Comparison of ENCODE assay signal across 16 mouse cellular contexts in the genomic region with DNA sequence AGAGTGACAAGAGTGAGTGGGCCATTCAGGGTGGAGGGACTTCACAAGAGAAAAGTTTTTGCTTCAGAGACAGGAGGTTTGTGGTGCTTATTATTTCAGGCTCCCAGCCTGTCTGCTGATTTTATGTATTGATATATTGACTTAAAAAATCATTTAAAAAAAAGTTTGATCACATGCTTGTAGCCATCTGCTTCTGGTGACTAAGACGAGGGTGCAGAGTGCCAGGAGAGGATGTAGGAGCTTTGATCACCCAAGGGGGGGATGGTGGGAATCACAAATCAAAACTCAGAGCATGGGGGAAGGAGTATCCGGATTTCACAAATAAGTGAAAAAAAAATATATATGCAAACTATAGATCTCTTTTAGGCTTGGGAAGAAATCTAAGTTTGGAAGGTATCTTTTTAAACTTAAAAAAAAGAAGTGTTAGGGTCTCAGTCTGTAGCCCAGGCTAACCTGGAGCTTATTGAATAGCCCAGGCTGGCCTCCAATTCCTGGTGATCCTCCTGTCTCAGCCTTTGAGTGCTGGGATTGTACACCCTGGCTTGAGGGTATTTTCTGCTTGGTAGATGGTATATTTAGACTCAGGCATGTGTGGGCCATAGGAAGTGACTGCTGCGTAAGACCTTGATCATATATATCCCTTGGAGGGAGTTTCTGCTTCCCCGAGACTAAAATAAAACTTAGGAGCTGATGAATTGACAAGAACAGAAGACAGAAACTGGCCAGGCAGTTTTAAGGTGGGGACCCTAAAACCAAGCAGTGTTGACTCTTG. TPM values are rescaled to one million over a fixed set of nuclear protein-coding genes. Genes with fewer than 3 reads are reported as not detected.
DNase-seq lines count a peak whose midpoint lies in the region; ATAC-seq and TF ChIP-seq lines count a peak whose summit lies in the region.
"Had no signal": no experiment of that assay in that cellular context is flagged by ENCODE, and none has a peak within 500 bp of the region (broad histone marks: within the 10 kb centered on the region; RNA-seq: fewer than 3 reads in every experiment).

No protein-coding gene starts in this region.

- H3K27me3 ChIP-seq in heart, adult 2 months (ENCODE audit: control insufficient read depth, insufficient read depth, low read length), result no peaks in the 10 kb centered on the region
- no peaks in the 10 kb centered on the region for H3K27me3 ChIP-seq in heart, embryonic 14.5 days (ENCODE audit: control insufficient read depth, insufficient read depth, low read length)
- no peaks in the 10 kb centered on the region for H3K27me3 ChIP-seq in heart, embryonic 11.5 days (ENCODE audit: control insufficient read depth, insufficient read depth, low read length)
- H3K27me3 ChIP-seq: embryonic facial prominence, embryonic 12.5 days; forebrain, embryonic 15.5 days; hindbrain, embryonic 13.5 days had no signal

- intact Hi-C loops in heart, adult 2 months (cut with DNase I), result no loop called here

- 77% methylated on average over 4 of the region's 4 CpGs for WGBS in heart, adult 2 months
- 53% methylated on average over 4 of the region's 4 CpGs for WGBS in heart, embryonic 14.5 days
- WGBS in heart, embryonic 11.5 days (ENCODE audit: insufficient replicate concordance), result 62% methylated on average over 4 of the region's 4 CpGs

- H3K9me3 ChIP-seq in heart, embryonic 14.5 days (ENCODE audit: control insufficient read depth, low read length), result no peaks in the 10 kb centered on the region
- H3K9me3 ChIP-seq in heart, embryonic 11.5 days (replicated peaks; ENCODE audit: control insufficient read depth, low read length), result no peaks in the 10 kb centered on the region
- H3K9me3 ChIP-seq: embryonic facial prominence, embryonic 12.5 days; forebrain, embryonic 15.5 days; hindbrain, embryonic 13.5 days had no signal

- no peak overlapping the region for H3K4me2 ChIP-seq in heart, embryonic 14.5 days (ENCODE audit: low read length)
- H3K4me2 ChIP-seq in heart, embryonic 11.5 days, result no peak overlapping the region
- H3K4me2 ChIP-seq: embryonic facial prominence, embryonic 12.5 days; forebrain, embryonic 15.5 days; hindbrain, embryonic 13.5 days had no signal

- peak; percentile 60 for DNase-seq in heart, adult 11 months
- DNase-seq in heart, adult 2 months, result no peak
- DNase-seq in layer of hippocampus, adult 8-10 months (ENCODE audit: low spot score in 2 of 2), result peak; percentile 10 to 13
- no peak for DNase-seq in layer of hippocampus, adult 9-10 months (ENCODE audit: low spot score)
- DNase-seq in lung, adult 18-20 months, result no peak
- DNase-seq: adrenal gland, postnatal 10 days; cerebellum, adult 11-12 months; cerebellum, adult 9-10 months; cerebellum, postnatal 25 days; gastrocnemius, postnatal 14 days had no signal

- H3K4me3 ChIP-seq in heart, adult 2 months, result no peak overlapping the region
- H3K4me3 ChIP-seq in heart, embryonic 14.5 days (ENCODE audit: control insufficient read depth in 1 of 2, insufficient read depth in 1 of 2, low read depth in 1 of 2, low read length in 2 of 2), result no peak overlapping the region
- H3K4me3 ChIP-seq in heart, embryonic 11.5 days (ENCODE audit: low read depth, low read length), result no peak overlapping the region
- H3K4me3 ChIP-seq: embryonic facial prominence, embryonic 12.5 days; forebrain, embryonic 15.5 days; hindbrain, embryonic 13.5 days had no signal

- no peak overlapping the region for H3K9ac ChIP-seq in heart, adult 2 months (ENCODE audit: low read depth, low read length)
- no peak overlapping the region for H3K9ac ChIP-seq in heart, embryonic 14.5 days (ENCODE audit: low read length)
- no peak overlapping the region for H3K9ac ChIP-seq in heart, embryonic 11.5 days (ENCODE audit: low read depth, low read length)
- H3K9ac ChIP-seq: embryonic facial prominence, embryonic 12.5 days; forebrain, embryonic 15.5 days; hindbrain, embryonic 13.5 days had no signal

- TF ChIP-seq EP300 in heart, adult 2 months (IDR thresholded peaks at IDR 0.05; ENCODE audit: insufficient read depth, low read depth, low read length), result no peak

- no peaks in the 10 kb centered on the region for H3K36me3 ChIP-seq in heart, adult 2 months (ENCODE audit: control insufficient read depth, insufficient read depth, low read length)
- H3K36me3 ChIP-seq in heart, embryonic 14.5 days (ENCODE audit: control insufficient read depth, insufficient read depth, low read length), result no peaks in the 10 kb centered on the region
- H3K36me3 ChIP-seq in heart, embryonic 11.5 days (ENCODE audit: control insufficient read depth, insufficient read depth, low read length), result no peaks in the 10 kb centered on the region
- H3K36me3 ChIP-seq: embryonic facial prominence, embryonic 12.5 days; forebrain, embryonic 15.5 days; hindbrain, embryonic 13.5 days had no signal

- H3K27ac ChIP-seq in heart, adult 2 months, result no peak overlapping the region
- H3K27ac ChIP-seq in heart, embryonic 14.5 days (replicated peaks in 1 of 2; ENCODE audit: control insufficient read depth in 1 of 2, insufficient read depth in 1 of 2, low read depth in 2 of 2, low read length in 2 of 2), result peak overlapping the region; percentile 66 to 67
- H3K27ac ChIP-seq in heart, embryonic 11.5 days (ENCODE audit: low read depth, low read length), result no peak overlapping the region
- H3K27ac ChIP-seq: embryonic facial prominence, embryonic 12.5 days; forebrain, embryonic 15.5 days; hindbrain, embryonic 13.5 days; hindbrain, postnatal 0 days had no signal

- H3K4me1 ChIP-seq in heart, adult 2 months (ENCODE audit: control insufficient read depth, insufficient read depth, low read length), result no peaks in the 10 kb centered on the region
- H3K4me1 ChIP-seq in heart, embryonic 14.5 days (ENCODE audit: control insufficient read depth in 2 of 2, insufficient read depth in 2 of 2, low read length in 2 of 2), result peaks cover 11 to 30% of the 10 kb centered on the region in 2 experiments
- H3K4me1 ChIP-seq in heart, embryonic 11.5 days (ENCODE audit: control insufficient read depth, insufficient read depth, low read length), result peaks cover 6% of the 10 kb centered on the region
- H3K4me1 ChIP-seq: hindbrain, embryonic 13.5 days had no signal

- no peaks in the 10 kb centered on the region for H3K79me2 ChIP-seq in heart, adult 2 months (replicated peaks; ENCODE audit: control insufficient read depth, insufficient read depth, low read length)

- no peak for TF ChIP-seq CTCF in heart, adult 2 months (IDR thresholded peaks at IDR 0.05)

- no peak for TF ChIP-seq POLR2A in heart, adult 2 months (IDR thresholded peaks at IDR 0.05; ENCODE audit: insufficient read depth, low read depth, low read length)

- no peak for ATAC-seq in heart, embryonic 14.5 days (ENCODE audit: insufficient number of reproducible peaks, insufficient read depth, low FRiP score, low read depth)
- ATAC-seq in heart, embryonic 11.5 days (replicated peaks; ENCODE audit: insufficient number of reproducible peaks, low FRiP score, low TSS enrichment), result no peak
- ATAC-seq: forebrain, embryonic 15.5 days; hindbrain, postnatal 0 days had no signal

RNA-seq across cellular contexts. Expression of a gene that starts 39.7 kb away (rescaled TPM):
- total RNA-seq in heart, adult 2 months (2021), result 10 to 100 TPM; 54.9 to 56.5 TPM
- polyA plus RNA-seq in heart, adult 2 months (2012; rRNA removed), result 22.2 and 35.7 TPM in 2 replicates
- 93.3 and 94.4 TPM in 2 replicates for polyA plus RNA-seq in heart, embryonic 14.5 days (2014; fragmentation: Nextera tagmentation; extraction: Ambion mirVana)
- polyA plus RNA-seq in heart, embryonic 11.5 days (2014; fragmentation: Nextera tagmentation; extraction: Ambion mirVana), result 84.7 and 102 TPM in 2 replicates
- 10 to 100 TPM; 68.0 to 86.5 (median 74.0) TPM for total RNA-seq in layer of hippocampus, adult 8-10 months (2022)

Comparison
In these comparisons a context has a peak if more than half of its experiments do, and no peak if none do; other contexts are left out.
1. DNase-seq: peak in heart, adult 11 months (single experiment) and layer of hippocampus, adult 8-10 months (2 of 2); none in heart, adult 2 months (0 of 2), layer of hippocampus, adult 9-10 months (single experiment) and lung, adult 18-20 months (0 of 2).
2. H3K27ac ChIP-seq: peak in heart, embryonic 14.5 days (2 of 2); none in heart, adult 2 months (single experiment) and heart, embryonic 11.5 days (single experiment).